Mouse (Mus musculus): Measurements from ENCODE around the gene Stac3. TPM values are rescaled to one million over a fixed set of nuclear protein-coding genes. Genes with fewer than 3 reads are reported as not detected.

The Stac3 gene
- polyA plus RNA-seq, 1 experiment = 3.9 TPM

GRCm38 (mm10) chr10:127480833-127481813 is 20.4 kb upstream of the Stac3 start:
- Histone ChIP-seq H3K27me3 (replicated peaks) (no peaks in the 10 kb centered on the region), H3K9me3 (no peaks in the 10 kb centered on the region), H3K4me1 (peaks cover 27% of the 10 kb centered on the region), H3K4me3 (replicated peaks) (no peak overlapping the region), H3K36me3 (replicated peaks; ENCODE audit: low read length) (peaks cover 91% of the 10 kb centered on the region)
- TF ChIP-seq GATA1 (IDR thresholded peaks at IDR 0.05; ENCODE audit: borderline replicate concordance, low read length) (no peak), FLI1 (IDR thresholded peaks at IDR 0.05; ENCODE audit: low read length) (no peak)

GRCm38 (mm10) chr10:127485235-127485634 is 16.3 kb upstream of the Stac3 start:
- Histone ChIP-seq H3K36me3 (replicated peaks; ENCODE audit: low read length) (peaks cover 93% of the 10 kb centered on the region), H3K4me1 (peaks cover 27% of the 10 kb centered on the region), H3K9me3 (no peaks in the 10 kb centered on the region), H3K4me3 (replicated peaks) (no peak overlapping the region), H3K27me3 (replicated peaks) (no peaks in the 10 kb centered on the region)
- no peak for TF ChIP-seq FLI1 (IDR thresholded peaks at IDR 0.05; ENCODE audit: low read length)
- TF ChIP-seq GATA1 (IDR thresholded peaks at IDR 0.05; ENCODE audit: borderline replicate concordance, low read length) = no peak

GRCm38 (mm10) chr10:127488856-127489255 is 12.6 kb upstream of the Stac3 start:
- Histone ChIP-seq H3K9me3 (no peaks in the 10 kb centered on the region), H3K27me3 (replicated peaks) (no peaks in the 10 kb centered on the region), H3K4me1 (peaks cover 12% of the 10 kb centered on the region), H3K36me3 (replicated peaks; ENCODE audit: low read length) (peaks cover 92% of the 10 kb centered on the region), H3K4me3 (replicated peaks) (no peak overlapping the region)
- TF ChIP-seq GATA1 (IDR thresholded peaks at IDR 0.05; ENCODE audit: borderline replicate concordance, low read length) (no peak), FLI1 (IDR thresholded peaks at IDR 0.05; ENCODE audit: low read length) (no peak)

DNA sequence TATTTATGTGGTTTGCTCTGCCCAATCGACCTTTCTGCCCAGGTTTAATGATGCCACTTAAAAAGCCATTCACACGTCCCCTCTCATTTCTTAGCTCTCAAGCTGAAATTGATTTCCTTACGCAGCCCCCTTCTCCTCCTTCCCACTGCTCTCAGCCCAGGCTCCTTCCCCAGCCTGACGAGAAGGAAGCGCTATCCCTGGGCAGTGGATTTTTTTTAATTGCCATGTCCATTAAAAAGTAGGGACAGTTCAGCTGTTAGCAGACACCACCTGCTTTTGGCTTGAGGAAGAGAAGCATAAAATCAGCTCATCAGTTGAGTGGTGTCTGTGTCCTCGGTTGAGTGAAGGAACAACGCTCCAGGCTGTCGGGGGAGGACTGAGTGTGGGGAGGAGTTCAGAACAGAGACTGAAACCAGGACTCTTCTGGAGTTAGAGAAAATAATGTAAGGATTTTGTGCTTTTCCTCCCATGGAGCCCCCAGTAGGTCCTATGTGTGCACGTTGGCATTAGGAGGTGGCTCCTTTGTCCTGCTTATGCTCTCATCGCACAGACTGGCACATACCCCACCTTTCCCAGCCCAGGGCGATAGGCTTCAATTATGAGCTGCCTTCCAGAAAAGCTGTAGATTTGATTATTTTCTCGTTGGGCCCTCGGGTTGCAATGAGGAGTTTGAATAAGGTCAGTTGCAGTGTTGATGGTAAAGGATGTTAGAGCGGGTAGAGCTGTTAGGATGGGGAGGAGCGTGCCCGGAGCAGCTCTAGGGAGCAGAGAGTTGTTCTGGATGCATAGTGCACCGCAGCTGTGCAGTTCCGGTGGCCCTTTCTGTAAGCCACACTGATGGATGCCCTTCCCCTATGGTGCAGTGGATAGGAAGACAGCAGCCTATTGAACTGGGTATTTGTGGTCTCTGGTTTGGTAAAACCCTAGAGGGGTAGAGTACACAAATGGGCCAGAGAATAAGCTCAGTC is 11.0 kb upstream of the Stac3 start:
- H3K4me1 ChIP-seq = peaks cover under 1% of the 10 kb centered on the region; the same call in 1 of the 2 replicates
- no peak for TF ChIP-seq FLI1 (IDR thresholded peaks at IDR 0.05; ENCODE audit: low read length)
- TF ChIP-seq GATA1 (IDR thresholded peaks at IDR 0.05; ENCODE audit: borderline replicate concordance, low read length) = no peak
- peaks cover 91% of the 10 kb centered on the region for H3K36me3 ChIP-seq (replicated peaks; ENCODE audit: low read length)
- H3K9me3 ChIP-seq = no peaks in the 10 kb centered on the region
- no peaks in the 10 kb centered on the region for H3K27me3 ChIP-seq (replicated peaks)
- no peak overlapping the region for H3K4me3 ChIP-seq (replicated peaks)

GRCm38 (mm10) chr10:127491128-127491512 is 10.4 kb upstream of the Stac3 start:
- no peaks in the 10 kb centered on the region for H3K27me3 ChIP-seq (replicated peaks)
- no peaks in the 10 kb centered on the region for H3K9me3 ChIP-seq
- H3K4me3 ChIP-seq (replicated peaks) = no peak overlapping the region
- no peaks in the 10 kb centered on the region; the same call in 1 of the 2 replicates for H3K4me1 ChIP-seq
- TF ChIP-seq GATA1 (IDR thresholded peaks at IDR 0.05; ENCODE audit: borderline replicate concordance, low read length) = no peak
- TF ChIP-seq FLI1 (IDR thresholded peaks at IDR 0.05; ENCODE audit: low read length) = no peak
- H3K36me3 ChIP-seq (replicated peaks; ENCODE audit: low read length) = peaks cover 92% of the 10 kb centered on the region

DNA sequence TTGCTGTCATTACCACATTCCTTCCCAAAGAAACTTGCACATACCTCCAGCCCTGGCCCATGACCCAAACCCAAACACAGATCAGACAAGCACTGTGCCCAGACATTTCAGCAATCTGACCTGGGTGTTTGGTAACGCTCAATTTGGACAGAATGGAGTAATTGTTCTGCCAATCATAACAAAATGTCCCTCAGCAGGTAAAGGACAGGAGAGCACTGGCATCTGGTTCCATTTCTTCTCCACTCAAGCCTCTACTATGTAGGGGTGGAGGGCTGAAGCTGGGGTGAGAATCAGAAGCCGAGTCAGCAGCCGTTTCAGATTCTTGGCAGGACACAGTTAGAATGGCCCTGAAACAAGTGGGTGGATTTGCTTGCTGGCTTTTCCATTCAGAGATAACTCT is 9.4 kb upstream of the Stac3 start:
- TF ChIP-seq GATA1 (IDR thresholded peaks at IDR 0.05; ENCODE audit: borderline replicate concordance, low read length) = no peak
- no peak for TF ChIP-seq FLI1 (IDR thresholded peaks at IDR 0.05; ENCODE audit: low read length)
- Histone ChIP-seq H3K4me1 (no peaks in the 10 kb centered on the region; the same call in 1 of the 2 replicates), H3K4me3 (replicated peaks) (no peak overlapping the region), H3K9me3 (no peaks in the 10 kb centered on the region), H3K36me3 (replicated peaks; ENCODE audit: low read length) (peaks cover 96% of the 10 kb centered on the region), H3K27me3 (replicated peaks) (no peaks in the 10 kb centered on the region)

GRCm38 (mm10) chr10:127496156-127496555 is 5.3 kb upstream of the Stac3 start:
- Histone ChIP-seq H3K36me3 (replicated peaks; ENCODE audit: low read length) (peaks cover 96% of the 10 kb centered on the region), H3K27me3 (replicated peaks) (no peaks in the 10 kb centered on the region), H3K4me3 (replicated peaks) (no peak overlapping the region), H3K4me1 (peaks cover 4% of the 10 kb centered on the region; the same call in 1 of the 2 replicates), H3K9me3 (no peaks in the 10 kb centered on the region)
- TF ChIP-seq GATA1 (IDR thresholded peaks at IDR 0.05; ENCODE audit: borderline replicate concordance, low read length) (no peak), FLI1 (IDR thresholded peaks at IDR 0.05; ENCODE audit: low read length) (no peak)

GRCm38 (mm10) chr10:127499516-127499915 is 2.0 kb upstream of the Stac3 start:
- Histone ChIP-seq H3K27me3 (replicated peaks) (peaks cover 9% of the 10 kb centered on the region), H3K4me3 (replicated peaks) (no peak overlapping the region), H3K4me1 (0 out of 2 replicates have a peak, but pooled peaks cover 4% of the 10 kb centered on the region), H3K9me3 (no peaks in the 10 kb centered on the region), H3K36me3 (replicated peaks; ENCODE audit: low read length) (peaks cover 79% of the 10 kb centered on the region)
- TF ChIP-seq GATA1 (IDR thresholded peaks at IDR 0.05; ENCODE audit: borderline replicate concordance, low read length) (no peak), FLI1 (IDR thresholded peaks at IDR 0.05; ENCODE audit: low read length) (no peak)

- H3K4me3 ChIP-seq (replicated peaks) = no peak overlapping the region
- H3K27me3 ChIP-seq (replicated peaks) = peaks cover 9% of the 10 kb centered on the region
- H3K9me3 ChIP-seq = no peaks in the 10 kb centered on the region
- H3K4me1 ChIP-seq = 0 out of 2 replicates have a peak, but pooled peaks cover 4% of the 10 kb centered on the region
- TF ChIP-seq FLI1 (IDR thresholded peaks at IDR 0.05; ENCODE audit: low read length) (no peak), GATA1 (IDR thresholded peaks at IDR 0.05; ENCODE audit: borderline replicate concordance, low read length) (no peak)
- H3K36me3 ChIP-seq (replicated peaks; ENCODE audit: low read length) = peaks cover 74% of the 10 kb centered on the region
Measured at GRCm38 (mm10) chr10:127500042-127500441, 1.4 kb upstream of the Stac3 start.
